Mouse (Mus musculus) right cerebral cortex, postnatal 25 days (tissue): Measurements from ENCODE around the gene Banf2.

ENCODE experiments used
- DNase-seq: peaks from one replicate; pipeline ENCODE4 v3.0.0; 2022

The Banf2 gene

GRCm38 (mm10) chr2:144107810-144108209 lies 75.0 kb downstream of the Banf2 start:
- DNase-seq, result no peak

GRCm38 (mm10) chr2:144108376-144108775 lies 75.5 kb downstream of the Banf2 start:
- DNase-seq, result no peak

GRCm38 (mm10) chr2:144111966-144112365 lies 79.1 kb downstream of the Banf2 start:
- DNase-seq, result no peak

GRCm38 (mm10) chr2:144112666-144113065 lies 79.8 kb downstream of the Banf2 start:
- no peak for DNase-seq

GRCm38 (mm10) chr2:144118061-144118460 lies 85.2 kb downstream of the Banf2 start:
- DNase-seq, result no peak

- DNase-seq, result no peak
Measured at GRCm38 (mm10) chr2:144120186-144120823, 87.4 kb downstream of the Banf2 start.

GRCm38 (mm10) chr2:144122068-144122467 lies 89.2 kb downstream of the Banf2 start:
- no peak for DNase-seq
